Comparison of ENCODE assay signal across 9 mouse cellular contexts in the genomic region with DNA sequence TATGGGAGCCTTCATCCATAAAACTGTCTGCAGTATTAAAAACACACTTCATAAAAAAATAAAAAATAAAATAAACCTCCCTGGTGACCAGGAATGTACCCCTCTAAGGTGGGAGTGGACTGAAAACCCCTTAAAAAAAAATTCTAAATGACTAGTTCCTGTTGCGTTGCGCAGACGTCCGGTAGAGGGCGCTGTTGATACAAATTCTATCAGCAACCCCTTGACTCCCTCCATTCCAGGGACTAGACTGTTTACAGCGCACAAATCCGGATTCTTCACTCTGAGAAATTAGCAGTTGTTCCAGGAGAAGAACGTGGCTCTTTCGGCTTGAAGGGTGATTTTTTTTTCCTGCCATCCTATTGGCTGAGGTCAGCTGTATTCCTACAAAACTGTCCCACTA. TPM values are rescaled to one million over a fixed set of nuclear protein-coding genes. Genes with fewer than 3 reads are reported as not detected.
DNase-seq lines count a peak whose midpoint lies in the region; ATAC-seq and TF ChIP-seq lines count a peak whose summit lies in the region.
"Had no signal": no experiment of that assay in that cellular context is flagged by ENCODE, and none has a peak within 500 bp of the region (broad histone marks: within the 10 kb centered on the region; RNA-seq: fewer than 3 reads in every experiment).

No protein-coding gene starts in this region.

- no peak overlapping the region for H3K9ac ChIP-seq in kidney, embryonic 16.5 days (replicated peaks; ENCODE audit: low read length)
- H3K9ac ChIP-seq in limb, embryonic 14.5 days (ENCODE audit: low read depth, low read length, severe bottlenecking), result no peak overlapping the region
- H3K9ac ChIP-seq: hindbrain, embryonic 15.5 days had no signal

- peak overlapping the region; percentile 98 for H3K27ac ChIP-seq in kidney, embryonic 16.5 days (ENCODE audit: low read length)
- no peak overlapping the region for H3K27ac ChIP-seq in limb, embryonic 14.5 days (replicated peaks; ENCODE audit: low read depth, low read length)
- H3K27ac ChIP-seq: hindbrain, embryonic 15.5 days had no signal

- H3K27me3 ChIP-seq in kidney, embryonic 16.5 days (ENCODE audit: insufficient read depth, low read length), result no peaks in the 10 kb centered on the region
- no peaks in the 10 kb centered on the region for H3K27me3 ChIP-seq in limb, embryonic 14.5 days (ENCODE audit: control insufficient read depth, insufficient read depth, low read length)
- H3K27me3 ChIP-seq: hindbrain, embryonic 15.5 days had no signal

- no peaks in the 10 kb centered on the region for H3K9me3 ChIP-seq in kidney, embryonic 16.5 days (ENCODE audit: low read length)
- no peaks in the 10 kb centered on the region for H3K9me3 ChIP-seq in limb, embryonic 14.5 days (ENCODE audit: control insufficient read depth, low read length)
- H3K9me3 ChIP-seq: hindbrain, embryonic 15.5 days had no signal

- no peak overlapping the region for H3K4me3 ChIP-seq in kidney, embryonic 16.5 days (ENCODE audit: low read length)
- no peak overlapping the region for H3K4me3 ChIP-seq in limb, embryonic 14.5 days (replicated peaks; ENCODE audit: low read length)
- H3K4me3 ChIP-seq: hindbrain, embryonic 15.5 days had no signal

- 8% methylated on average over 9 of the region's 9 CpGs for WGBS in kidney, embryonic 16.5 days
- 12% methylated on average over 9 of the region's 9 CpGs for WGBS in limb, embryonic 14.5 days

- H3K4me1 ChIP-seq in kidney, embryonic 16.5 days (ENCODE audit: insufficient read depth, low read length), result peaks cover 39% of the 10 kb centered on the region
- H3K4me1 ChIP-seq in limb, embryonic 14.5 days (ENCODE audit: control insufficient read depth, insufficient read depth, low read length), result no peaks in the 10 kb centered on the region

- peak; percentile 20 for DNase-seq in cerebellum, adult 11 months
- DNase-seq in urinary bladder, postnatal 14 days (ENCODE audit: low spot score), result peak; percentile 67
- DNase-seq in urinary bladder, postnatal 10 days (ENCODE audit: low spot score), result no peak
- DNase-seq in embryo, embryonic 10.5 days (ENCODE audit: low spot score), result peak; percentile 81
- DNase-seq in limb, embryonic 14.5 days (ENCODE audit: low spot score), result peak; percentile 46
- DNase-seq in right cerebral cortex, postnatal 4 days, result peak; percentile 61

- TF ChIP-seq POLR2A in limb, embryonic 14.5 days (IDR thresholded peaks at IDR 0.05; ENCODE audit: borderline replicate concordance, extremely low read depth, insufficient read depth, insufficient read length), result no peak

- no peak for ATAC-seq in cerebellum, adult (ENCODE audit: insufficient number of reproducible peaks, low FRiP score, low TSS enrichment)
- no peak for ATAC-seq in kidney, embryonic 16.5 days (ENCODE audit: low FRiP score, low TSS enrichment)
- ATAC-seq in limb, embryonic 14.5 days (ENCODE audit: low FRiP score, low read depth), result no peak

- H3K36me3 ChIP-seq in kidney, embryonic 16.5 days (ENCODE audit: insufficient read depth, low read length), result no peaks in the 10 kb centered on the region
- no peaks in the 10 kb centered on the region for H3K36me3 ChIP-seq in limb, embryonic 14.5 days (ENCODE audit: control insufficient read depth, insufficient read depth, low read length)
- H3K36me3 ChIP-seq: hindbrain, embryonic 15.5 days had no signal

- H3K4me2 ChIP-seq in kidney, embryonic 16.5 days (replicated peaks; ENCODE audit: low read depth, low read length), result 0 out of 2 replicates have a peak overlapping the region, but pooled peaks have one; percentile 19
- no peak overlapping the region for H3K4me2 ChIP-seq in limb, embryonic 14.5 days (replicated peaks; ENCODE audit: low read depth, low read length, severe bottlenecking)
- H3K4me2 ChIP-seq: hindbrain, embryonic 15.5 days had no signal

RNA-seq across cellular contexts. Expression of a gene that starts 34.2 kb away (rescaled TPM):
- polyA plus RNA-seq in kidney, embryonic 16.5 days (2015; fragmentation: Nextera tagmentation; extraction: Ambion mirVana), result 90.9 and 104 TPM in 2 replicates
- polyA plus RNA-seq in limb, embryonic 14.5 days (2012; rRNA removed), result 0.04 TPM in 1 of 2 replicates, not detected in the other
- 0.08 TPM in 1 of 2 replicates, not detected in the other for polyA plus RNA-seq in limb, embryonic 14.5 days (2014; fragmentation: Nextera tagmentation; extraction: Ambion mirVana)

Comparison
In these comparisons a context has a peak if more than half of its experiments do, and no peak if none do; other contexts are left out.
1. RNA of a gene that starts 34.2 kb away (polyA plus RNA-seq): 90.9 to 104 TPM in kidney, embryonic 16.5 days; 0.04 to 0.08 TPM in limb, embryonic 14.5 days; every median in the first group is over 10 times any median in the second.